Mouse (Mus musculus) brain, adult 2 months (tissue): ENCODE results near the gene Sh3pxd2a.

Experiments used
- DNase-seq: peaks from one replicate; pipeline ENCODE4 v3.0.0; 2011; ENCODE audit warnings: low read depth, low spot score

Gene Sh3pxd2a

DNA sequence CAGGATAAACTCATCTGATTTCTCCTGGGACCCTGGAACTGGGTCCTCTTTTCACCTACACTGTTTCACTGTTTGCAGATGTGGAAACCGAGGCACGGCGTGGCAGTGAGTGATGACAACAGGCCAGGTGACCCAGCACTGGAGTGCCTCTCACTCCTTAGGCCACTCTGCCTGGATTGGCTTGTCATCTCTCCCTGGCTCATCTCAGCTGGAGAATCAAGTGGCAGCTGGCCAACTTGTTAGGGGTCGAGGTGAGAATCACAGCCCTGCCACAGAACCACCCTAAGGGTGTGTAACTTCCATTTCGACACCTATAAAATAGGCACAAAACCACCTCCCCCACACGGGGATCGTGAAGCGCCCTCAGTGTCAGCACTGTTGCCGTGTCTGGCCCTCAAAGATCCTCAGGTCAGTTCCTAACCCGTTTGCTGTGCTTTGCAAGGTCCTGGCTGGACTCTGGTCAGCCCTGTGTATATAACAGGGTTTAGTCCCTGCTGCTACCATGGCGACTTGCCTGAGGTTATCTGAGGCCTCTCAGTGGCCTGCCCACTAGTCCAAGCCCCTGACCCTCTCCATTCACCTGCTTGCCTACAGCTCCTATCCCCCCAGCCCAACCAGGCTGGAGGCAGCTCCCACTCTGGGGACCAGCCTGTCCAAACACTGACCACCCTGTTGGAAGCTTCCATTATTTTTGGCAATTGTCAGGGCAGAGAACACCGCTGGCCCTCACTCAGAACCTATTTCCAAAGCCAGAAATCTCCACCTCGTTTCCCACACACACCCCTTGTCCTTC is 6.3 kb downstream of the Sh3pxd2a start:
- DNase-seq = no peak

DNA sequence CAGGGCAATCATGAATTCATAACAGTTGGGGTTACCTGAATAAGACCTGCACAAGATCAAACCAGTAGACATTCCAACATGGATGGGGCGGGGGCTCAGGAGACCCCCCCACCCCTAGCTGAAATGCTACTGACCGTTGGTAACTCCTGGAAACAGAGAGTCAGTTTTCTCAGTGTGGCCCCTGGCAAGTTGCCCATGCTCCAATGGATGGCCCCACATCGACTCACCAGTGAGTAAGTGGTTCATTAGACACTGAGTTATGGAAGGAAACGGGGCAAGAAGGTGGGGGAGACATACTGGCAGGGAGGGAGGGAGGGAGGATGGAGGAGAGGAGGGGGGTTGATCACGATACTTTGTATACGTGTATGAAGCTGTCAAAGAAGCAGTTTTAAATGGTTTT is 8.2 kb downstream of the Sh3pxd2a start:
- no peak for DNase-seq

DNA sequence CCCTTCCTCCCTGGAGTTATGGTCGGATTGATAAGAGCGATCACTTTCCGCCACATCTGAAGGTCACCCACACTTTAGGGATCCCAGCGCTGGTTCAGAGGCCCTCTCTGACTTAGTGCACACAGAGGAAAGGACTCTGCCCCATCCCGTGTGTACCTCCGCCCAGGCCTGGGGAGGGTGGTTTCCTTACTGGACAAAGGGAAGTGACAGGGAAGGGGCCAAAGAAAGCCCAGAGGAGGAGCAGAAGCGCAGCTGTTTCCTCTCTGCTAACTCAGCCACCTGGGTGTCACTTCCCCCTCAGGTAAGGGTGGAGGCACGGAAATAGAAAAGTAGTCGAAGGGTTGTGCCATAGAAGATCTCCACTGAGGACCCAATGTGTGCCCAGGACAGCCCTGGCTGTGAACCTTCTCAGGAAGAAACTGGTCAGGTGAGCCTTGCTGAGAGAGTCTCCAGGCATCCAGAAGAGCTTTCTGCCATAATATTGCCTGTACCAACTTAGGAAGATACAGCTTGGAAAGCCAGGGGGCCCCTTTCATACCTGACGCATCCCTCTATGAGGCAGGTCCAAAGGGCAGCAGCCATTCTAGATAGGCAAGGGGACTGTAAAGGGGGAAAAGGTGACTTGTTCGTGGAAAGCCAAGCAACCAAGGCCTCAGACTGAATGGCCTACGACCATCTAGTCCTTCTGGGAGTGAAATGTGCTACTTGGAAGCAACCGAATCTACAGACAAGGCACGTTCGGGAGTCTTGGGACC is 9.0 kb downstream of the Sh3pxd2a start:
- no peak for DNase-seq

DNA sequence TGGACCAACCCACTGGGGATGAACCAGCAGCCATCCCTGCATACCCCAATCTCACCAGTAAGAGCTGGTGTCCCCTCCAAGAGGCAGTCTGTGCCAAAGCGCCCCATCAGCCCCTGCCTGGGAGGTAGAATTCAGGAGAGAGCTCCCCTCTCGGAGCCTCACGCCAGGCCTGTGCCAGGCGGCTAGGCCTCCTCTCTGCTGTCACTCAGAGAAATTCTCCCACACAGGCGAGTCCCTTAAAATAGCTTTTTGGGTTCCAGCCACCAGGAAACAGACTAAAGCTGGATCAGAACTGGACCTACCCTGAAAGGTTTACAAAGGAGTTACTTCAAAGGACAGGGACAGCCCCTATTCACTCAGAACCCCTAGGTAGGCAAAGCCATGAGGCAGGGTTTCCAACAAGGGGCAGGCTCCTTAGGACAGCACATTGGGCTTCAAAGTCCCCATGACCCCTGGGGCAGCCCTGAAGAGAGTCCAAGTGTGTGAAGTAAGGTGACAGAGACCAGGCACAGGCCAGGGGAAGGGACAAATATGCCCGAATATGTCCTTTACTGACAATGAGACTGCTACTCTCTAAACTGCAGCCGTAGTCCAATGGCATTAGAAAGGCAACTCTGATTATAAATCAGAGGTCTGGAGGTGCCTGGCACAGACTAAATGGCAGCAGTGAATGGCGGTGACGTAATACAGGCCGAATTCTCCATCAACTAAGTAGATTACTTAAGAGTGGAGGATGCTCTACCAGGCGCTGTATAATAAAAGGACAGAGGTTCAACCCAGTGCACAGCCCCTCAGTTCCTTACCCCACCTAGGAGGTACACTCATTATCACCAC is 9.8 kb downstream of the Sh3pxd2a start:
- DNase-seq = peak; percentile 63

DNA sequence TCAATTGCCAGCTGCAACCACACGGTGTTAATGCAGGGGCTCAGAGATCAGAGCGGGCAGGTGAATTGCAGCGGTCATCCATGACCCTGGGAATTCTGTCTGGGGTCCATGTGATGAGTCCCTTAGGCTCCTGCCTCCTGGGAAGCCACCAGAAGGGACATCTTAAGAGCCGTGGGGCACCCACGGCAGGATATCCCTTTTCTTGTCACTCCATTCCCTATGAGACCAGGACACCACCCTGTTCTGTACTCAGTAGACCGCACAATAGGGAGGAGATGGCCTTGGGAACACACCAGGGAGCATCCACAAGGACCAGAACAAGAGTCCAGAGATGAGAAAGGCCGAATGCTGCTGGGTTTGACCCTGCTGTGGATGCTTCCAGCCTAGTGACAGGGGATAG is 10.8 kb downstream of the Sh3pxd2a start:
- DNase-seq = no peak

DNA sequence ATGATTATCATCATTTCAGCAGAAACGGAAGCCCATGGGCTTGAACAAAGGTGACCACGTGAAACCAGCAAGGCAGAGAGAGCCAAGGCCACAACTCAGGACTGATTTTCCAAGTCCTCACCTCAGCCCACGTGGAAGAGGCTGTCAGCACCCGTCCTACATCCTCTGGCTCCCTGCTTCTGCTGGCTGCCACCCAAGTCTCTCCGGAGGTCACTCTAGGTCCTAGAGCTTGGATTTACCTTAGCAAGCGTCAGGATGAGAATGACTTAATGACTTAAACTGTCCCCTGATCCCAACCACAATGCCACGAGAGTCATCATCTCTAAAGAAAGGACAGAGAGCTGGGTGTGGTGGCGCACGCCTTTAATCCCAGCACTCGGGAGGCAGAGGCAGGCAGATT is 11.5 kb downstream of the Sh3pxd2a start:
- no peak for DNase-seq

DNA sequence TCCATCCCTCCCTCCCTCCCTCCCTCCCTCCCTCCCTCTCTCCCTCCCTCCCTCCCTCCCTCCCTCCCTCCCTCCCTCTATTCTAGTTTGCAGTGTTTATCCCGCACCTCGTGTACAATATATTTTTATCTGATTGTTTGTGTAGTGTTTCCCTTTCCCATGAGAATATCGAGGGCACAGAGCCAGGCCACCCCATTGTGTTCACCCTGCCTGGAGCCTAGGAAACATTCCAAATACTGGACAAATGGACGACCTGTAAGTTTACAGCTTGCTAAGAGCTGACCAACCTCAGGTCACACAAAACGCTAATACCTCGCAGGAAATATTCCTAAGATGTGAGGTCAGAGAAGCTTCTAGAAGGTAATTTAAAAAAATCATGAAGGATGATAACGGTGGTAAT is 12.0 kb downstream of the Sh3pxd2a start:
- no peak for DNase-seq

DNA sequence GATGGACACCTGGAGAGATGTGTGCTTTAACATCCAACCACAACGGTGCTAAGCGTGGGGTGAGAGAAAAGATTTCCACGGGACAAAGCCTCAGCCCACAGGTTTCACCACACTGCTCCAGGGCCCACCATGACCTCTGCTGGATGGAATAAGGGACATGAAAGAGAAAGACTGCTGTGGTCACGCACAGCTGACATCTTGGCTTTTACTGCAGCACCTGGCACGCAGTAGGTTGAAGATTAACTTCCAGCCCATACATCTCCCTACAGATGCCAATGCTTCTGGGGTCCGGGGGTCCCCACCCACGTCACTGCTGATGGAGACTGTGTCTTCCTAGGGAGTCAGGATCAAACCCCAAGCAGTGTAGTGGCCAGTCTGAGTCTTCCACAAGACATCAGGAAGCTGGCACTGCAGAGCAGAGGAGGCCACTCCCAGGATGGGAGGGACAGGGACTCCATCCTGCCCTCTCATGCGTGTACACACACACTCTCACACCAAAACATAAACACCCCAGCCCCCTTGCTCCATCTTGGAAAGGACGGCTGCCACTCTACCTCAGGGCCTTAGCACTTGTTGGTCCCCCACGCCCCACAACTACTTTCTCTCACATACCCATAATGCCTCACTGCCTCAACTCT is 12.6 kb downstream of the Sh3pxd2a start:
- DNase-seq = no peak

DNA sequence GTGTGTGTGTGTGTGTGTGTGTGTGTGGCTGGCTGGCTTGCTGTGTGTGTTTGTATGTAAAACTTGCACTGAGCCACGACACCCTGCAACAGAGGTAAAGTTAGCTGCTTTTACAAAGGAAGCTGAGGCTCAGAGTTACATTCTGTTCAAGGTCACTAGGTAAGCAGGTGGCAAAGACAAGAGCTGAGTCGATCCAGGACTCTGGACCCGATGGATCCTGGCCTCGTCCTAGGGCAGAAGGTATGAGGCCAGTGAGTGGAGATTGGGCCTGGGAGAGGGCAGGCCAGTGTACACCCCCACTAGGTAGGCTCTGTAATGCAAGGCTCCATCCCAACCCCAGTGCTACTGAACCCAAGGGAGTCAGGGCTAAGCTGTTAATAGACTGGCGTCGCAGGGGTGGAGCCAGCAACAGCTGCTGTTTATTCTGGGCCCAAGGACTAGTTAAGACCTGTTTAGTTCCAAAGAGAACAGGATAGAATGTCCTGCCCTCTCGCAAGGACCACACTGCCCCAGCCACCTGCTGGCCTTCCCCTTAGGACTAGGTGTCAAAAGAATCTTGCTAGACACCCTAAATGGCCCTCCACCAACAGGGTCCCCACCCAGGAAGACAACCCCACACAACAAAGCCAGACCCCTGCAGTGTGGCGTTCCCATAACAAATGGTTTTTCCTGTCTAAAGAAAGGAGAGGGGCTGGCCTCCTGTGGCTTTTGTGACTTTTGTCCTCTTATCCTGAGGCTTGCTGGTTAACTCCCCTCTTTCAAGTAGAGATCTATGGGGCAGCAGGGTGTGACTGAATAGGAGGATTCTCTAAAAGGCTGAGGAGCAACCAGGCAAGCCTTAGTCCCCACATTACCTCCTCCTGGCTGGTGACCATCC is 13.7 kb downstream of the Sh3pxd2a start:
- DNase-seq = no peak

DNA sequence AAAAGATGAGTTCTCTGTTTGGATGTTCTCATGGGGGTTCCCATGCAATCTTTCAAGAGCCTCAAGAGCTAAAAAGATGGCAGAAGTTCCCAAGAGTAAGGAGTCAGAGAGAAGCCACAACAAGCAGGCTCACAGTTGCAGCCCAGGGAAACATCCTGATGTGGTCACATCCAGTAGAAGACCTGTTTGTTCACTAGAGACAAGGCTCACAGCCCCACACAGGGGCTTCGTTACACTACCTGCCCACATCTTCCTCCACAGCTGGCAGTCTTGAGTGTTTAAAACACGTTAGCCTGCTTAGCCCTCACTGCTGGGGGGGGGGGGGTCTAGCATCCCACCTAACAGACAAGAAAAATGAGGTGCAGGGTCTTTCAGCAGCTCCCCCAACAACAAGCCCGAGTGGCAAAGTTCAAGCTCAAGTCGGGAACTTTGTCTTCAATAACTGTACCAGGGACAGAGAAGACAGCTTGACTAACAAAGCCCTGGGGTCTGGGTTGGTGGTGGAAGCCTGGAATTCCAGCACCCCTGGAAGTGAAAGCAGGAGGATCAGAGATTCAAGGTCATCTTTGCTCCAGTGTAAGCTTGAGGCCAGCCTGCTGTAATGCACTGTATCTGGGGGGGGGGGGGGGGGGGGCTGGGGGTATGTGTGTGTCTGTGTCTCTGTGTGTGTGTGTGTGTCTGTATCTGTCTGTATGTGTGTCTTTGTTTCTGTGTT is 14.5 kb downstream of the Sh3pxd2a start:
- no peak for DNase-seq

DNA sequence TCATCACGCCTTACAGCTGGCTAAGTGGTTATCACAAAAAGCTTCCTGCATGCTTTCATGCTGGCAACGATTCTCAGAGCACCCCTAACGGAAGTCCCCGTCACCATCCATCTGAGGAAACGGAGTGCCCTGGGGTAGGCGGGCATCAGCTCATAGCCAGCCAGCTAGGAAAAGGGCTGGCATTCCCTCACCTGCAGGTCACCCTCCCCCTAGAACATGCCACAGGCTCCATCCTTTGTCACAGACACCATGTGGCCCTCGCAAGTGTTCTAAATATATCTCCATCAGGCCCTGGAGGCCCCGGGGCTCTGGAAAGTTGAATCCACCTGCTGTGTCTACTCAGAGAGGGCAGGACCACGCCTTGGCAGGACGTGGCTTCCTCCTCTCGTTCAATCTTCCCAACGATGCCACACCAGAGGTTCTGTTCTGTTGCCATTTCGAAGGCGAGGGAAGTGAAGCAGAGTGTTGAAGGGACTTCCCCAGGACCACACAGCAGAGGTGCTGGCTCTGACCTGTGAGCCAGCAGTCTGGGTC is 15.5 kb downstream of the Sh3pxd2a start:
- DNase-seq = no peak

DNA sequence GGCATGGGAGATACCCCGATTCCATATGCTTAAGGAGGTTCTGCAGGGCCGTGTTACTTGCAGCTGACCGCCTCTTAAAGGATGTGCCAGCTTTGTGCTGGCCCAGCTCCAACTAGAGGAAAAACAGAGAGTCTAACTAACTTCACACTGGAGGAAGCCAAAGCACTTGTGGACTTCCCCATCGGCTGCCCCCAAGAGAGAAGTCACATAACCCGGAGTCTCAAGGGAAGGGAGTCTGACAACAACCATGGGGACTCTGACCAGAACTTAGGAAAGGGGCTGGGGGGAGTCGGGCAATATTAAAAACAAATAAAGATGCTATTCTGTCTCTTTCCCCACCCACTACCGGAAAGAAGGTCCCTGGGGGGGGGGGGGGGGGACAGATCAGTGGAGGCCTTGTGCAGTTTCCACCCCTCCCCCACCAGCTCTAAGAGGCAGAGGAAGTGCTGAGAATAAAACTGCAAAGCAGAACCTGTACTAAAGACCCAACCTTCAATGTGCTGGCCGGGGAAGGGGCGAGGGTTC is 17.3 kb downstream of the Sh3pxd2a start:
- DNase-seq = peak; percentile 45

DNA sequence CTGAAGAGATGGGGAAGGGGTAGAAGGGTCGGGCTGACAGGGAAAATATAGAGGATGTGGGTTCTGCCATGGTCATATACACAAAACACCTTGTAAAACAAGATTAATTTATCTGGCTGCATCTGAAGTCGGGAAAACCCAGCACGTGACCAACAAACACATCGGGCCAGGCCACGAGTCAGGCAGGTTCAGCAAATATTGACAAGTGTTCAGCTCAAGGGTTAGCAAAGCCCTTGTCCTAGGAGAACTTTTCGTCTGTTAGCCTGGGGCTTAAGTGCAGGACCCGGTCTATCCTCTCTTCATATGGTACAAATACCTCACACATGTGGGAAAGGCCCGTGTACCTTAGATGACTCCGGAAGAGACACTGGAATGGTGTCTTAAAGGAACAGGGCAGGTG is 18.1 kb downstream of the Sh3pxd2a start:
- no peak for DNase-seq

DNA sequence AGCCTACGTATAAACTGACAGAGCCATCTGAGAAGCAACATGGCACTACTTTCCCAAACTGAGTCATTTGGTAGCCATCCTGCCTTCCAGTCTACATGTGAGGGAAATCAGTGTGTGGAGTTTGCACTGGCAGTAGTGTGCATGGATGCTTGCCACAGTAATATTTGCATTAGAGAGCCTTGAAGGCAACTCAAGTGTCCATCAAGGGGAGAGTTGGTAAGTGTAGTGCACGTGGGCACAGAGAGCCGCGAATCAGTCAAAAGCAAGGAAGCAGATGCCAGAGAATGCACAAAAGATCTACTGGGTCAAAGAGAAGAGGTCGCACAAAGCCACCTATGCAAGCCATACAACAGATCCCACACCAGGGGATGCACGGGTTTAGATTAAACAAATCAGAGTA is 18.5 kb downstream of the Sh3pxd2a start:
- no peak for DNase-seq

DNA sequence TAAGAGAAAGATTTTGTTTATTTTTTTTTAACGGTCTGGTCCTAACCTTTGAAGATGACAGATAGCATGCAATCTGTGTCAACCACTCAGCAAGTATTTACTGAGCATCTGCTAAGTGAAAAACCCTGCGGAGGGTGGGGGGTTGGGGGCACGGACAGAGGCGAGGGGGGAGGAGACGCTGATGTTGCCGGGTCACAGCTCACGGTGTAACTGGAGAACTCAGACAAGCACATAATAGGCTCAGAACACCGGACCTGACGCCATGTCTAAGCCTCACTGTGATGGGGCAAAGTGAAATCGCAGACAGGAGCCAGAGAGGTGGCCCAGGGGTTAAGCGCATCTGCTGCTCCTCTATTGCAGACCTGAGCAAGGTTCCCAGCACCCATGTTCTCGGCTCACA is 19.7 kb downstream of the Sh3pxd2a start:
- no peak for DNase-seq

DNA sequence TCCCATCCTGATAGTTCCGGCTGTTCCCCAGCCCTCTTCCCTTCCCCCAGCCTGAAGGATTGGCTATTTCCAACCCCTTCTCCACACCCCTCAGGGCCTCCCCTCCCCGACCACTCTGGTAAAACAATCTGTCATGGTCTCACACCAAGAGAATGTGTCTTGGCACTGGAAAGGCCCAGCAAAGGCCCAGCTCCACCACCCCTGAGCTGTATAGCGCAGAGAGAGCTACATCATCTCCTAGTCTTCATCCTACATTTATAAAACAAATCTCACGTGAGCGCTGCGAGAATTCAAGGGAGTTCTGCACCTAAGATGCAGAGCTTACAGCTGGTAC is 21.9 kb downstream of the Sh3pxd2a start:
- DNase-seq = no peak

DNA sequence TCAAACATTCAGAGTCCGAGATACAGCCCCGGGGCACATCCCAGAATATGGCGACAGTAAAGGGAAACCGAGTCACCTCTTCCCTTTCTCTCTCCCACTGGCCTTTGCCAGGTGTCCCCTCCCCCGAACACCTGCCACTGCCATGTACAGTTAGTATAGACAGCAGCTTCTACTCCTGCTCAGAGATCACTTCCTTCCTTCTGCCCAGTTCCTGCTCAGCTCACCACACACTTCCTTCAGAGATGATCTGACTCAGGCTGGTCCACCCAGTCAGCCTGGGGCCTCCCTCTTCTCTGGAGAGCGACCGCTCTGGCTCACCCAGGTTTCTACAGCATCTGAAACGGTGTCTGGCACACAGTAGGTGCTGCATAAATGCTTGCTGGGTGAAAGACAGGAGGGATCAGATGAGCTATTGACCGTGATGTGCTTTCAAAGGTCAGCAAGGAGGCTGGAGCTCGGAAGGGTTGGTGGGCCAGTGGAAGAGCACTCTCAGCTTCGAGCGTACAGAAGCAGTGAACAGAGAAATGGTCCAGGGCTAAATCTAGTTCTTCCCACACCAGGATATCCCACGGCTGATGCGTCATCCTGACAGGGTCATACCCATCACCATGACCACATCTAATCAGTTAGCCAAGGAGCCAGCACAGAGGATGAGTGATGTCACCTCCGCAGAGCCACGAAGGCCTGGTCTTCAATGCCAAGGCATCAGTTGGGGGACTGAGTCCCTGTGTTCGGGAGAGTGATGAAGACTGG is 22.5 kb downstream of the Sh3pxd2a start:
- DNase-seq = no peak

DNA sequence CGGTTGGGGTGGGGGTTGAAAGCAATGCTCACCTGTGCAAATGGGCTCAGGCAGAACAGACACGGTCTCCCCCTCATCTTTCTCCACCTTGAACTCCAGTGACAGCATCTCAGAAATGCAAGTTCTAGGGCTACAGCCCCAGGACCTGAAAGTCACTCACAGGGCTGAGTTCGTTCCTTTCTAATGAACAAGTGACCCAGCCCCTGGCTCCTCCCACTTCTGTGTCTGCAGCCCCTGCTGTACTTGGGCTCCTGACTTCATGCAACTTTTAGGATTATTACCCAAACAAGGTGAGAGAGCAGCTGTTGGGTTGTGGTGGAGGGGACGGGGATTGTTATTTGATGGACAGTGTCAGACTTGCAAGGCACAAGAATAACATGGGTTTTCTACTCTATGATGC is 23.2 kb downstream of the Sh3pxd2a start:
- DNase-seq = no peak

DNA sequence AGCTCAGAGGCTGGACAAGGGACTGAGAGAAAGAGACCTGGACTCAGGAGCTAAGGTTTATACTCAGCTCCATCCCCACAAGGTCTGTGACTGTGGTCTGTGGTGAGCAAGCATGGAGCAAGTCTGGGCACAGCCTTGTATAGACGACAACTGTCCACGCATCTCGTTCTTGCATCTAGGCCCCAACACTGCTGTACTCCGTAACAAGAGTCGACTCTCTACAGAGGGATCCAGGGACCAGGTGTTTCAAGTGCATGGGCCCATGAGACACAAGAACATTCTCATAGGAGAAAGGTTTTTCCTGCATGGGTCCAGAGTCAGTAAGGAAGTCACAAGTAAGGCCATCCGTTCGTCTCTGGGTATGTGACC is 23.8 kb downstream of the Sh3pxd2a start:
- no peak for DNase-seq
